Mouse (Mus musculus): ENCODE data around the gene Mgme1.

GRCm38 (mm10) chr2:144276885-144277284 lies 6.4 kb downstream of the Mgme1 start:
- no peak for TF ChIP-seq CTCF (IDR thresholded peaks at IDR 0.05; ENCODE audit: low read depth)
- TF ChIP-seq EP300 (optimal IDR thresholded peaks at IDR 0.05), result no peak
